Mouse (Mus musculus): ENCODE results near the gene Adam33. TPM values are rescaled to one million over a fixed set of nuclear protein-coding genes. Genes with fewer than 3 reads are reported as not detected.

Gene Adam33
- polyA plus RNA-seq, 1 experiment from 2014 or later = 5.3 TPM

DNA sequence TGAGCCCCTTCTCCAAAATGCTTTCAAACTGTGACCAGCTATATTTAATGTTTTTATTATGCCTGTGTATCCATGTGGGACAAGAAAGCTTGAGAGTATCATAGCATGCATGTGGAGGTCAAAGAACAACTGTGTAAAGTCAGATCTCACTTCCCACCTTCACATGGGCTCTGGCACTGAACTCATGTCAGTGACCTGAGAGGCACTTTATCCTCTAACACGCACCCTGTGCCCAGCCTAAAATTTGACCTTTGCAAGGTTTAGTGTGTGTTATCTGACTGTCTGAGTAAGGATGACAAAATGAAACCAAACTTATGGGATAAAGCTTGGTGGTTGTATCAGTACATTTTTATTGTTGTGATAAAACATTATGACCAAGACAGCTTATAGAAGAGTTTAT is 53.0 kb downstream of the Adam33 start:
- no peak overlapping the region for H3K9ac ChIP-seq (ENCODE audit: low read depth, low read length)
- no peaks in the 10 kb centered on the region for H3K4me1 ChIP-seq (ENCODE audit: control insufficient read depth, insufficient read depth, low read length)
- H3K36me3 ChIP-seq (ENCODE audit: control insufficient read depth, insufficient read depth, low read length) = no peaks in the 10 kb centered on the region; the same call in 1 of the 2 replicates
- no peak for ATAC-seq
- H3K27ac ChIP-seq (ENCODE audit: low read length) = no peak overlapping the region
- 75% methylated on average over 1 of the region's 1 CpGs for WGBS
- no peaks in the 10 kb centered on the region for H3K27me3 ChIP-seq (replicated peaks; ENCODE audit: control insufficient read depth, insufficient read depth, low read length)
- no peak overlapping the region for H3K4me3 ChIP-seq (ENCODE audit: low read length)
- no peaks in the 10 kb centered on the region for H3K9me3 ChIP-seq (ENCODE audit: control insufficient read depth, low read length)
- H3K4me2 ChIP-seq (ENCODE audit: low read depth, low read length) = no peak overlapping the region

GRCm38 (mm10) chr2:131009123-131009522 is 54.5 kb downstream of the Adam33 start:
- Histone ChIP-seq H3K36me3 (ENCODE audit: control insufficient read depth, insufficient read depth, low read length) (peaks cover 3% of the 10 kb centered on the region; the same call in 1 of the 2 replicates), H3K27ac (ENCODE audit: low read length) (no peak overlapping the region), H3K4me3 (ENCODE audit: low read length) (no peak overlapping the region), H3K4me2 (ENCODE audit: low read depth, low read length) (no peak overlapping the region), H3K4me1 (ENCODE audit: control insufficient read depth, insufficient read depth, low read length) (no peaks in the 10 kb centered on the region), H3K27me3 (replicated peaks; ENCODE audit: control insufficient read depth, insufficient read depth, low read length) (no peaks in the 10 kb centered on the region), H3K9ac (ENCODE audit: low read depth, low read length) (no peak overlapping the region), H3K9me3 (ENCODE audit: control insufficient read depth, low read length) (no peaks in the 10 kb centered on the region)
- 90% methylated on average over 2 of the region's 2 CpGs for WGBS
- no peak for ATAC-seq

Small RNAs within 50 kb of the gene (microRNA-seq; reads per million reads assigned to microRNA genes)
- gene Mir6973b = not detected

Other genes with a start within 250 kb of the Adam33 start
- 22.6 and 25.9 TPM in 2 replicates for gene 4930402H24Rik, start 157.4 kb downstream of the Adam33 start, polyA plus RNA-seq (2015; fragmentation: Nextera tagmentation; extraction: Ambion mirVana)
- gene Atrn, start 157.3 kb downstream of the Adam33 start, polyA plus RNA-seq (2015; fragmentation: Nextera tagmentation; extraction: Ambion mirVana) = 3.1 and 3.3 TPM in 2 replicates
- gene Gfra4, start 20.7 kb downstream of the Adam33 start, polyA plus RNA-seq (2015; fragmentation: Nextera tagmentation; extraction: Ambion mirVana) = 6.9 and 8.6 TPM in 2 replicates
- 0.29 and 0.37 TPM in 2 replicates for gene Siglec1, start 23.0 kb upstream of the Adam33 start, polyA plus RNA-seq (2015; fragmentation: Nextera tagmentation; extraction: Ambion mirVana)
- gene Hspa12b, start 63.5 kb upstream of the Adam33 start, polyA plus RNA-seq (2015; fragmentation: Nextera tagmentation; extraction: Ambion mirVana) = 8.3 and 8.4 TPM in 2 replicates
- gene Gm11037, start 69.7 kb upstream of the Adam33 start, polyA plus RNA-seq (2015; fragmentation: Nextera tagmentation; extraction: Ambion mirVana) = not detected in 2 replicates
- gene 1700037H04Rik, start 96.3 kb upstream of the Adam33 start, polyA plus RNA-seq (2015; fragmentation: Nextera tagmentation; extraction: Ambion mirVana) = 138 and 160 TPM in 2 replicates
- 9.5 and 9.7 TPM in 2 replicates for gene Cenpb, start 116.3 kb upstream of the Adam33 start, polyA plus RNA-seq (2015; fragmentation: Nextera tagmentation; extraction: Ambion mirVana)
- 41.2 and 46.4 TPM in 2 replicates for gene Cdc25b, start 123.1 kb upstream of the Adam33 start, polyA plus RNA-seq (2015; fragmentation: Nextera tagmentation; extraction: Ambion mirVana)
- gene Spef1, start 123.5 kb upstream of the Adam33 start, polyA plus RNA-seq (2015; fragmentation: Nextera tagmentation; extraction: Ambion mirVana) = 3.1 and 3.6 TPM in 2 replicates
- 27.2 and 30.7 TPM in 2 replicates for gene Ap5s1, start 143.3 kb upstream of the Adam33 start, polyA plus RNA-seq (2015; fragmentation: Nextera tagmentation; extraction: Ambion mirVana)
- gene Mavs, start 170.2 kb upstream of the Adam33 start, polyA plus RNA-seq (2015; fragmentation: Nextera tagmentation; extraction: Ambion mirVana) = 31.9 and 38.1 TPM in 2 replicates
- gene Pank2, start 198.7 kb upstream of the Adam33 start, polyA plus RNA-seq (2015; fragmentation: Nextera tagmentation; extraction: Ambion mirVana) = 20.4 and 25.6 TPM in 2 replicates

Data from intestine, embryonic 16.5 days (tissue).